Mouse (Mus musculus) heart, embryonic 12.5 days (tissue): ENCODE data around the gene 1700001J03Rik. TPM values are rescaled to one million over a fixed set of nuclear protein-coding genes. Genes with fewer than 3 reads are reported as not detected.
A peak's percentile ranks its signal among the peaks of the same experiment; 100 is the strongest.
"Not testable (repeated sequence)": the region's sequence is repeated elsewhere in the genome, so short reads cannot be mapped to it uniquely, and the experiment has no call there.

Source experiments
- ATAC-seq: fragments of 200-750 bp; cut with Nextera tagmentation; 2 replicates; pipeline ENCODE4 v1.8.0; 2017; ENCODE audit warnings: moderate TSS enrichment, moderate library complexity; ENCODE audit not compliant: insufficient number of reproducible peaks, low FRiP score
- H3K27ac ChIP-seq: fragments of 300-500 bp; sonication (generic); 2 replicates; pipeline ENCODE4 v1.5.1; 2016; ENCODE audit warnings: mild to moderate bottlenecking, moderate library complexity; ENCODE audit not compliant: poor library complexity, severe bottlenecking
- H3K27me3 ChIP-seq: fragments of 300-500 bp; sonication (generic); replicated peaks from 2 replicates; pipeline ENCODE4 v1.6.1; 2016; ENCODE audit warnings: mild to moderate bottlenecking, moderate library complexity
- H3K36me3 ChIP-seq: fragments of 300-500 bp; sonication (generic); 2 replicates; pipeline ENCODE4 v1.6.1; 2016; ENCODE audit warnings: mild to moderate bottlenecking, moderate library complexity
- H3K4me1 ChIP-seq: fragments of 300-500 bp; sonication (generic); replicated peaks from 2 replicates; pipeline ENCODE4 v1.6.1; 2016; ENCODE audit warnings: mild to moderate bottlenecking
- H3K4me2 ChIP-seq: fragments of 300-500 bp; sonication (generic); 2 replicates; pipeline ENCODE4 v1.6.1; 2016; ENCODE audit warnings: mild to moderate bottlenecking, moderate library complexity
- H3K4me3 ChIP-seq: fragments of 300-500 bp; sonication (generic); 2 replicates; pipeline ENCODE4 v1.5.1; 2016; ENCODE audit warnings: mild to moderate bottlenecking
- H3K9ac ChIP-seq: fragments of 300-500 bp; sonication (generic); 2 replicates; pipeline ENCODE4 v1.6.1; 2016; ENCODE audit warnings: mild to moderate bottlenecking, moderate library complexity
- H3K9me3 ChIP-seq: fragments of 300-500 bp; sonication (generic); replicated peaks from 2 replicates; pipeline ENCODE4 v1.6.1; 2016; ENCODE audit warnings: mild to moderate bottlenecking, moderate library complexity
- WGBS: fragments of 180-500 bp; shearing (Covaris S2); methylation state at CpG from one replicate; pipeline ENCODE4 v1.1.7; 2016; 5-methylcytosine and 5-hydroxymethylcytosine counted together
- polyA plus RNA-seq: library from polyadenylated mRNA; unstranded; fragments of >200 nt; fragmentation: Nextera tagmentation; extraction: Ambion mirVana; gene quantifications from 2 replicates; pipeline ENCODE4 v1.2.1, GENCODE M21; 2016

1700001J03Rik gene
- polyA plus RNA-seq = not detected in 2 replicates

GRCm38 (mm10) chr5:146185204-146185603, at the start of gene 1700001J03Rik:
Gene 1700001J03Rik (minus strand): TSS chr5:146185304.
- not testable (repeated sequence) for H3K36me3 ChIP-seq, H3K9ac ChIP-seq, H3K27me3 ChIP-seq, ATAC-seq, H3K4me1 ChIP-seq, H3K4me2 ChIP-seq, H3K4me3 ChIP-seq, H3K27ac ChIP-seq
- WGBS = 71% methylated on average over 4 of the region's 4 CpGs
- H3K9me3 ChIP-seq = peaks cover 20% of the 10 kb centered on the region; the same call in 1 of the 2 replicates

GRCm38 (mm10) chr5:146234336-146234735, 49.2 kb upstream of the 1700001J03Rik start:
- Histone ChIP-seq H3K4me1 (peaks cover 33% of the 10 kb centered on the region), H3K27ac (no peak overlapping the region), H3K4me3 (no peak overlapping the region), H3K27me3 (no peaks in the 10 kb centered on the region), H3K9me3 (no peaks in the 10 kb centered on the region), H3K4me2 (no peak overlapping the region), H3K36me3 (no peaks in the 10 kb centered on the region), H3K9ac (no peak overlapping the region)
- ATAC-seq = no peak
- 82% methylated on average over 1 of the region's 1 CpGs for WGBS

GRCm38 (mm10) chr5:146232816-146233215, 47.7 kb upstream of the 1700001J03Rik start:
- H3K9me3 ChIP-seq = no peaks in the 10 kb centered on the region
- no peak overlapping the region for H3K9ac ChIP-seq
- H3K27me3 ChIP-seq = no peaks in the 10 kb centered on the region
- peak overlapping the region; percentile 84 for H3K4me2 ChIP-seq
- peak overlapping the region; percentile 35 for H3K4me3 ChIP-seq
- ATAC-seq = no peak
- 60% methylated on average over 11 of the region's 11 CpGs for WGBS
- no peak overlapping the region for H3K27ac ChIP-seq
- no peaks in the 10 kb centered on the region for H3K36me3 ChIP-seq
- H3K4me1 ChIP-seq = peaks cover 27% of the 10 kb centered on the region

GRCm38 (mm10) chr5:146232056-146232675, 47.1 kb upstream of the 1700001J03Rik start:
- no peaks in the 10 kb centered on the region for H3K36me3 ChIP-seq
- H3K9me3 ChIP-seq = no peaks in the 10 kb centered on the region
- peak overlapping the region; percentile 96 for H3K9ac ChIP-seq
- WGBS = 36% methylated on average over 6 of the region's 6 CpGs
- H3K27me3 ChIP-seq = no peaks in the 10 kb centered on the region
- peak overlapping the region; percentile 84 for H3K4me2 ChIP-seq
- peaks cover 20% of the 10 kb centered on the region for H3K4me1 ChIP-seq
- H3K27ac ChIP-seq = 0 out of 2 replicates have a peak overlapping the region, but pooled peaks have one; percentile 93
- ATAC-seq = no peak
- peak overlapping the region; percentile 98 for H3K4me3 ChIP-seq

GRCm38 (mm10) chr5:146231655-146231996, 46.5 kb upstream of the 1700001J03Rik start:
- Histone ChIP-seq H3K4me2 (peak overlapping the region; percentile 84), H3K27me3 (no peaks in the 10 kb centered on the region), H3K36me3 (no peaks in the 10 kb centered on the region), H3K9me3 (no peaks in the 10 kb centered on the region), H3K27ac (peak overlapping the region; percentile 93), H3K4me1 (peaks cover 18% of the 10 kb centered on the region), H3K9ac (peak overlapping the region; percentile 96), H3K4me3 (peak overlapping the region; percentile 98)
- ATAC-seq = peak; percentile 11; the same call in 1 of the 2 replicates
- under 1% methylated on average over 19 of the region's 19 CpGs for WGBS

GRCm38 (mm10) chr5:146230864-146231654, 46.0 kb upstream of the 1700001J03Rik start, which contains the start of gene Cdk8:
Gene Cdk8 (plus strand): TSS chr5:146231230.
- H3K27ac ChIP-seq = peak within 1 kb of the TSS; percentile 93
- peak; percentile 92 for ATAC-seq
- under 1% methylated on average over 85 of the region's 102 CpGs for WGBS
- peak within 1 kb of the TSS; percentile 84 for H3K4me2 ChIP-seq
- H3K9me3 ChIP-seq = no peaks in the 10 kb centered on the region
- H3K9ac ChIP-seq = peak within 1 kb of the TSS; percentile 96
- no peaks in the 10 kb centered on the region for H3K36me3 ChIP-seq
- H3K4me3 ChIP-seq = peak within 1 kb of the TSS; percentile 98
- H3K27me3 ChIP-seq = no peaks in the 10 kb centered on the region
- peaks cover 18% of the 10 kb centered on the region for H3K4me1 ChIP-seq

GRCm38 (mm10) chr5:146229869-146230650, 45.0 kb upstream of the 1700001J03Rik start:
- no peak for ATAC-seq
- WGBS = 58% methylated on average over 17 of the region's 17 CpGs
- peaks cover 14% of the 10 kb centered on the region for H3K4me1 ChIP-seq
- H3K27me3 ChIP-seq = no peaks in the 10 kb centered on the region
- H3K4me3 ChIP-seq = peak overlapping the region; percentile 98
- H3K27ac ChIP-seq = peak overlapping the region; percentile 93
- no peaks in the 10 kb centered on the region for H3K9me3 ChIP-seq
- peak overlapping the region; percentile 84 for H3K4me2 ChIP-seq
- H3K9ac ChIP-seq = peak overlapping the region; percentile 96
- no peaks in the 10 kb centered on the region for H3K36me3 ChIP-seq

GRCm38 (mm10) chr5:146227496-146227895, 42.4 kb upstream of the 1700001J03Rik start:
- no peak overlapping the region for H3K4me3 ChIP-seq
- H3K27ac ChIP-seq = no peak overlapping the region
- ATAC-seq = no peak
- H3K27me3 ChIP-seq = no peaks in the 10 kb centered on the region
- H3K4me2 ChIP-seq = no peak overlapping the region
- no peaks in the 10 kb centered on the region for H3K36me3 ChIP-seq
- H3K4me1 ChIP-seq = peaks cover 4% of the 10 kb centered on the region; the same call in 1 of the 2 replicates
- no peaks in the 10 kb centered on the region for H3K9me3 ChIP-seq
- no peak overlapping the region for H3K9ac ChIP-seq
- 82% methylated on average over 8 of the region's 8 CpGs for WGBS

- Histone ChIP-seq H3K27ac (no peak overlapping the region), H3K9me3 (no peaks in the 10 kb centered on the region), H3K4me3 (no peak overlapping the region), H3K4me1 (peaks cover 8% of the 10 kb centered on the region), H3K36me3 (peaks cover 9% of the 10 kb centered on the region), H3K27me3 (no peaks in the 10 kb centered on the region), H3K4me2 (no peak overlapping the region), H3K9ac (no peak overlapping the region)
- ATAC-seq = no peak
- 84% methylated on average over 5 of the region's 5 CpGs for WGBS
Measured at GRCm38 (mm10) chr5:146223786-146224185, 38.7 kb upstream of the 1700001J03Rik start.

- Histone ChIP-seq H3K9me3 (no peaks in the 10 kb centered on the region), H3K4me1 (peaks cover 8% of the 10 kb centered on the region), H3K27me3 (no peaks in the 10 kb centered on the region), H3K36me3 (peaks cover 25% of the 10 kb centered on the region), H3K4me2 (peak overlapping the region; percentile 71), H3K4me3 (peak overlapping the region; percentile 81), H3K27ac (peak overlapping the region; percentile 98), H3K9ac (peak overlapping the region; percentile 83)
- ATAC-seq = no peak
- WGBS = 31% methylated on average over 6 of the region's 6 CpGs
Measured at GRCm38 (mm10) chr5:146221722-146222121, 36.6 kb upstream of the 1700001J03Rik start.
